Mouse (Mus musculus) mouse trophoblast stem cell (cell line): Measurements from ENCODE around the gene Lgals9.
"Not testable (repeated sequence)": the region's sequence is repeated elsewhere in the genome, so short reads cannot be mapped to it uniquely, and the experiment has no call there.

Experiments used
- in situ Hi-C, 2 experiments: fragments of 300-500 bp; cut with MseI, MboI; formaldehyde crosslinking; loops; 2 replicates in 1 of 2; 3 replicates in 1 of 2; pipeline ENCODE4 v1.15.1; 2025

The Lgals9 gene

GRCm38 (mm10) chr11:79008007-79008775, 23.4 kb upstream of the Lgals9 start:
- in situ Hi-C loops, result loop anchor here in 1 of 2 experiments (5.0 kb wide), 1 partner anchor 41 kb away; no protein-coding TSS in a partner anchor

- in situ Hi-C loops, result loop anchor here in 1 of 2 experiments (5.0 kb wide), 1 partner anchor 40 kb away; no protein-coding TSS in a partner anchor
These were observed 22.6 kb upstream of the Lgals9 start for GRCm38 (mm10) chr11:79007356-79007755.

GRCm38 (mm10) chr11:79006417-79006816, 21.7 kb upstream of the Lgals9 start:
- in situ Hi-C loops, result loop anchor here in 1 of 2 experiments (5.0 kb wide), 1 partner anchor 39 kb away; no protein-coding TSS in a partner anchor

GRCm38 (mm10) chr11:79005578-79006394, 21.0 kb upstream of the Lgals9 start:
- in situ Hi-C loops, result loop anchor here in 1 of 2 experiments (5.0 kb wide), 1 partner anchor 38 kb away; no protein-coding TSS in a partner anchor

GRCm38 (mm10) chr11:79003769-79004638, 19.3 kb upstream of the Lgals9 start:
- in situ Hi-C loops, result no loop called here

- in situ Hi-C loops, result no loop called here
These were observed 18.5 kb upstream of the Lgals9 start for GRCm38 (mm10) chr11:79003053-79003768.

GRCm38 (mm10) chr11:79002551-79002951, 17.8 kb upstream of the Lgals9 start:
- in situ Hi-C loops, result no loop called here

- in situ Hi-C loops, result no loop called here
These were observed 17.1 kb upstream of the Lgals9 start for GRCm38 (mm10) chr11:79001871-79002270.

GRCm38 (mm10) chr11:78999118-78999517, 14.4 kb upstream of the Lgals9 start:
- in situ Hi-C loops, result no loop called here

- in situ Hi-C loops, result not testable (repeated sequence)
These were observed 6.3 kb upstream of the Lgals9 start for GRCm38 (mm10) chr11:78990875-78991543.

- in situ Hi-C loops, result no loop called here
These were observed 5.3 kb upstream of the Lgals9 start for GRCm38 (mm10) chr11:78990096-78990495.

- in situ Hi-C loops, result not testable (repeated sequence)
These were observed 4.5 kb upstream of the Lgals9 start for GRCm38 (mm10) chr11:78989206-78989605.

- in situ Hi-C loops, result no loop called here
These were observed 1.7 kb upstream of the Lgals9 start for GRCm38 (mm10) chr11:78986311-78987002.

GRCm38 (mm10) chr11:78985505-78985904, 759 bp upstream of the Lgals9 start:
- in situ Hi-C loops, result no loop called here

- in situ Hi-C loops, result no loop called here
These were observed 1.2 kb downstream of the Lgals9 start for GRCm38 (mm10) chr11:78983539-78983938.

- in situ Hi-C loops, result no loop called here
These were observed 2.0 kb downstream of the Lgals9 start for GRCm38 (mm10) chr11:78982513-78983291.

GRCm38 (mm10) chr11:78982042-78982441, 2.7 kb downstream of the Lgals9 start:
- in situ Hi-C loops, result no loop called here

- in situ Hi-C loops, result no loop called here
These were observed 4.6 kb downstream of the Lgals9 start for GRCm38 (mm10) chr11:78980083-78980634.
